Mouse (Mus musculus) cerebellum, adult 8-10 months (tissue): Measurements from ENCODE around the gene Cspg4.
"Not testable (repeated sequence)": the region's sequence is repeated elsewhere in the genome, so short reads cannot be mapped to it uniquely, and the experiment has no call there.

ENCODE experiments used
- DNase-seq: peaks from one replicate; pipeline ENCODE4 v3.0.0; 2022

Gene Cspg4

GRCm38 (mm10) chr9:56894006-56894405 lies 29.2 kb downstream of the Cspg4 start:
- no peak for DNase-seq

GRCm38 (mm10) chr9:56896779-56897178 lies 31.9 kb downstream of the Cspg4 start:
- no peak for DNase-seq

- DNase-seq, result no peak
Measured at GRCm38 (mm10) chr9:56899409-56899808, 34.6 kb downstream of the Cspg4 start.

GRCm38 (mm10) chr9:56900060-56900459 lies 35.2 kb downstream of the Cspg4 start:
- DNase-seq, result no peak

- no peak for DNase-seq
Measured at GRCm38 (mm10) chr9:56900571-56900970, 35.7 kb downstream of the Cspg4 start.

GRCm38 (mm10) chr9:56901187-56901586 lies 36.4 kb downstream of the Cspg4 start:
- DNase-seq, result no peak

DNA sequence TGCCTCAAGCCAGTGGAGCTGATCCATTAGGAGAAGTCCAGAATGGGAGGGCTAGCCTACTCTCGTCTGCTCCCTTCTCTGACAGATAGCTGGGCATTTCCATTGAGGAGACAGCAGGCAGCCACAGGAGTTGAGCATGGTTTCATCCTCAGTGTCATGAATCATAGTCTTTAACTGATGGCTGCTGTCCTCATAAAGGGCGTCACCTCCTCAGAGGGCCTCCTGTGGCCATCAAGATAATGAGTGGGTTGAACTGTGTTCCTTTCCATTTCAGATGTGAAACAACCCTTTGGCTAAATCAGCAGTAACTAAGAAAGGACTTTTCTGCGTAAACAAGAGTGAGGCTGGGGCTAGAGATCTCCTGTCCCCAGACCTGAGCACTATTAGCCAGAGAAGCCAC lies 38.8 kb downstream of the Cspg4 start:
- DNase-seq, result no peak

- DNase-seq, result no peak
Measured at GRCm38 (mm10) chr9:56907549-56907948, 42.7 kb downstream of the Cspg4 start.

DNA sequence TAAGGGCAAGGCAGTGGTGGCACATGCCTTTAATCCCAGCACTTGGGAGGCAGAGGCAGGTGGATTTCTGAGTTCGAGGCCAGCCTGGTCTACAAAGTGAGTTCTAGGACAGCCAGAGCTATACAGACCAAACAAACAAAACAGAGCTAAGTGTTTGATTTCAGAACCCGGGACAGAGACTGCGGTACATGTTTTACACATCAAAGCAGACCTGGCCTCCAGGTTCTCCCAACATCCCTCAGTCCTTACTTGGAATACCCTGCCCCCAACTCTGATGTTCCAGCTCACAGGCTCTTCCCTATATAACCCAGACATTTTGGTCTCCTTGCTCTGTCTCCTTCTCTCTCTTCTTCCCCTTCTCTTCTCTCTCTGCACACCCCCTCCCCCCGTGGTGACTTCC lies 45.2 kb downstream of the Cspg4 start:
- not testable (repeated sequence) for DNase-seq

GRCm38 (mm10) chr9:56911017-56911416 lies 46.2 kb downstream of the Cspg4 start:
- DNase-seq, result no peak

- no peak for DNase-seq
Measured at GRCm38 (mm10) chr9:56913991-56914390, 49.2 kb downstream of the Cspg4 start.

- DNase-seq, result no peak
Measured at GRCm38 (mm10) chr9:56915116-56915515, 50.3 kb downstream of the Cspg4 start.

DNA sequence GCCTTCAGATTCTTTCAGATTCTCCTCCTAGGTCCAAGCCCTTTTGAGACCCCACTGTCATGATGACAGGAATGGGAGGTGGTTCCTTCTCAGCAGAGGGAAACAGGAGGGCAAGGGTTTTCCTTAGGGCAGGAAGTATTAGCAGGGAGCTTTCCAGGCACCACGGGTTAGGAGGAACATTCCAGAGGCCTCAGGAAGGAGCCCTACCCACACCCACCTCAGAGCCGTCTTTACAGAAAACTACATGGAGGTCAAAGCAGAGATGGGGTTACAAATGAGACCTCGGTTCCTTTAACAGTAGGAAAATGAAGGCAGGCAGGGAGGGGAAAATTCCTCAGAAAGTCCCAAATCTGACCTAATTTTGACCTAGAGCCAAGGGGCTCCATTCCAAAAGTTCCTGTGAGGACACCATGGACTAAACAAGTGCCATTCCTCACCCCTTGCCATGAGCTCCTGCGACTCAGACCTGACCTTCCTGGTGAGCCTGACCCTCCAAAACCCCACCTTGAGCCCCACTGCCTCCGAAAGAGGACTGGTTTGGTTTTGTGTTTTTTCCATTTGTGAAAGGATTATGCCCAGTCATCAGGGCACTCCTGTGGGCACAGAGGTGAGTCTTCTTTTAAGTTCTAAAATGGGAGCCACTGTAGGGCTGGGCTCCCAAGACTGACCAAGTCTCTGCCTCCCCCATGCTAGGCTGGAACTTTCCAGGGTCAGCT lies 51.0 kb downstream of the Cspg4 start:
- DNase-seq, result no peak

DNA sequence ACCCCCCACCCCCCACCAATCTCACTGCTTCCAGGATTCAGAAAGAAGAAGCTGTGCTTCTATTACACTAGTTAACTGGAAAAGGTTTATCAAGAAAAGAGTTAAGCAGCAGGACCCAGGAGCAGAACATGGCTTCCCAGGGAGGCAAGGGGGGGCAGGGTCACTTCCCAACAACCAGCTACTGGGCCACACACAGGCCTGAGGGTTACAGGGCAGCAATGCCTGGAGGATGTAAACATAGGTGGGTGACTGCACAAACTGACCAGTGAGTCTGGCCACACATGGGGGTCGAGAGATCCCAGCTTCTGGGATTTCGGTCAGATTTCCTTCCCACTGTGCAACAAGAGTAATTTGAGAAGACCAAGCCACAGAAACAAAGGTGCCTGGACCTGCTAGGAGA lies 52.3 kb downstream of the Cspg4 start:
- no peak for DNase-seq

DNA sequence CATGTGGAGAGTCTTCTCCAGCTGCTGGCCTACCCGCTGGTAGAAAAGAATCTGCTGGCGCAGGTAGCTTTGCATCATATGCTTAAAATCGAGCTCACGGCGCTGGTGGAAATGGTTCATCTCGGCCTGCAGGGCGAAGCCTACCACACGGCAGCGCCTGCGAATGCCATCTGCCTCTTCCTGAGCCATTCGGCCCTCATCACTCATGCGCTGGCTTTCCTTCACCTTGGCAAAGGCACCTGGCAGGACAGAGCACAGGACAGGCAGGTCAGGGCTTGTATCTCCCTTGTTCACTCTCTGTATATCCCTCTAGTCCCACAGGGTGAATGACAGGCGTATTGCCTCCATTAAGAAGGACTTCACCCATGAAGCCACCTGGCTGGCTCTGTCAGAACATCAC lies 53.6 kb downstream of the Cspg4 start:
- DNase-seq, result no peak

DNA sequence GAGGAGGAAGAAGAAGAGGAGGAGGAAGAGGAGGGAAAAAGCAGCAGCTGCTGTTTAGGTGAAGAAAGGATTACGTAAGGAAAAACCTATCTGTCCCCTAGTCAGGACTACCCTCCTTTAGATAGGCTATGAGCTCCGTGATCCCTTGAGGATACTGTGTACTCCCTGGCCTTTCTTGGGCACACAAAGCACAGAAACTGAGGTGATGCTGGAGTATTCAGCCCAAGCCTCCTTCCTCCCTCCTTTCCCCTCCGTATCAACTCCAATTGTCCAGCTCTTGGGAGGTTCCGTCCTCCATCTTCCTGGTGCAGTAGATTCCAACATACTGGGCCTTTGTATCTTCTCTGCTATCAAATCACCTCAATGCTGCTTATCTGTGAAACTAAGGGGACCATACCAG lies 57.9 kb downstream of the Cspg4 start:
- DNase-seq, result no peak

GRCm38 (mm10) chr9:56923841-56924650 lies 59.2 kb downstream of the Cspg4 start:
- DNase-seq, result no peak

DNA sequence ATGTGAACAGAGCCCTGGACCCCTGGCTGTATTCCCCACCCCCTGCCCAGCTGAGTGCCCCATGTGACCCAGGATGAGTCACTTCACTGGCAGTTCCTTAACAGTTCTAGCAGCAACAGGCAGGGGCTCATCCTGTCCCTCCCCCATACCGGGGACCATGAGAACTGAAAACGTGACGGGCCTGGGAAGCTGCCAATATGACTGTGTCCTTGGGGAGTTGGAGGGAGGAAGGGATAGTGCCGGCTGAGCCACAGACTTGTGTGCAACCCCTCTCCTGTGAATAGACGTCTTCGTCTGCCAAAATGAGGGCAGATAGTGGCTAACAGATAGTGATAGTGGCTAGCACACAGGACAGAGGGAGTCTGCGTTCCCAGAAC lies 59.8 kb downstream of the Cspg4 start:
- no peak for DNase-seq

DNA sequence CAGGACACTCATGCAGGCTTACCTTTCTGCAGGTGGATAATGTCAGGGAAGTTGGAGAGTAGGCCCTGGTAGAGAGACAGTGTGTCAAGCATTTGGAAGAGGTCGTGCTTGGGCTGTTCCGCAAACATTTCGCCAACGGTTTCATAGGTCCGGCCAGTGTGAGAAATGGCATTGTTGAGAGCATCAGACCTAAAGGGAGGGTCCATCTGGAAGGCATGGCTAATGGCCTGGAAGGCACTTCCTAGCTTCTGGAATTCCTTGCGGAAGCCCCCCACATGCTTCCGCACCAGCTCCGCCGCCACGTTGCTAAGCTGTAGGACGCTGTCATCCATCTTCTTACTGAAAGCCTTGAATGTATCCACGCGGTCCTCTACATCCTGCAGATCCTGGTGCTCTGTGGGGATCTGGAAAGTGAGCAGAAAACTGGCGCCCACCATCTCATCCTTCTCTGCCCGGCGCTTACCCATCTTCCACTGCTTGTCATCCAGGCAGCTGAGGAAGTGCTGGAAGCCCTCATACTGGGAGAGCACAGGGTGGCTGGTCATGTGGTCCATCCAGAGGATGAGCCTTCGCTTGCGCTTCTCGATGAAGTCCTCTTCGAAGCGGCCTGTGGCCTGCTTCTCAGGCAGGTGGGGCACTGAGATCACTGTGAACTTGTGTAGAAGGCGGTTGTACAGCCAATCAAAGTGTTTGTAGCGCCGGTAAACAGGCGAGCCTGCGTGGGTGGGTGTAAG lies 60.6 kb downstream of the Cspg4 start:
- no peak for DNase-seq

GRCm38 (mm10) chr9:56926025-56926360 lies 61.2 kb downstream of the Cspg4 start:
- DNase-seq, result no peak

- DNase-seq, result no peak
Measured at GRCm38 (mm10) chr9:56926387-56926786, 61.6 kb downstream of the Cspg4 start.

GRCm38 (mm10) chr9:56927191-56928012 lies 62.6 kb downstream of the Cspg4 start:
- no peak for DNase-seq
